Mouse (Mus musculus) cerebellum, adult 2 months (tissue): ENCODE data around the gene Grin2a. TPM values are rescaled to one million over a fixed set of nuclear protein-coding genes. Genes with fewer than 3 reads are reported as not detected.

Source experiments
- DNase-seq, 2 experiments: peaks; one replicate each; pipeline ENCODE4 v3.0.0; 2021
- H3K27ac ChIP-seq: fragments of 200-500 bp; 2 replicates; pipeline ENCODE4 v1.5.1; 2012; ENCODE audit warnings: low read length, control low read depth, inconsistent platforms; ENCODE audit not compliant: insufficient read depth
- H3K27me3 ChIP-seq: fragments of 200-500 bp; 2 replicates; pipeline ENCODE4 v1.6.1; 2012; ENCODE audit warnings: inconsistent platforms, mild to moderate bottlenecking, low read length, moderate library complexity; ENCODE audit not compliant: control insufficient read depth, insufficient read depth
- H3K4me1 ChIP-seq: fragments of 200-500 bp; 2 replicates; pipeline ENCODE4 v1.6.1; 2011; ENCODE audit warnings: low read length; ENCODE audit not compliant: control insufficient read depth, insufficient read depth
- H3K4me3 ChIP-seq: fragments of 200-500 bp; replicated peaks from 2 replicates; pipeline ENCODE3; 2011; ENCODE audit warnings: mild to moderate bottlenecking, low read depth, low read length, control low read depth; ENCODE audit not compliant: insufficient read depth
- CTCF ChIP-seq: fragments of 200-500 bp; IDR thresholded peaks from 2 replicates; pipeline ENCODE4 v1.5.1; 2011; ENCODE audit warnings: low read depth, mild to moderate bottlenecking, control low read depth, low read length, moderate library complexity, borderline replicate concordance; ENCODE audit not compliant: insufficient read depth
- POLR2A ChIP-seq: fragments of 200-500 bp; IDR thresholded peaks from 2 replicates; pipeline ENCODE4 v1.6.1; 2011; ENCODE audit warnings: low read length, control low read depth, borderline replicate concordance; ENCODE audit not compliant: insufficient read depth
- WGBS: fragments of 180-500 bp; shearing (Covaris S2); methylation state at CpG from one replicate; pipeline ENCODE4 v1.1.7; 2018; 5-methylcytosine and 5-hydroxymethylcytosine counted together
- polyA plus RNA-seq: library from polyadenylated mRNA; depleted of rRNA; stranded (reverse); fragments of >200 nt; gene quantifications from 2 replicates; pipeline ENCODE4 v1.2.3, GENCODE M21; 2012

Grin2a gene
- polyA plus RNA-seq, 1 experiment: 17.4 TPM

DNA sequence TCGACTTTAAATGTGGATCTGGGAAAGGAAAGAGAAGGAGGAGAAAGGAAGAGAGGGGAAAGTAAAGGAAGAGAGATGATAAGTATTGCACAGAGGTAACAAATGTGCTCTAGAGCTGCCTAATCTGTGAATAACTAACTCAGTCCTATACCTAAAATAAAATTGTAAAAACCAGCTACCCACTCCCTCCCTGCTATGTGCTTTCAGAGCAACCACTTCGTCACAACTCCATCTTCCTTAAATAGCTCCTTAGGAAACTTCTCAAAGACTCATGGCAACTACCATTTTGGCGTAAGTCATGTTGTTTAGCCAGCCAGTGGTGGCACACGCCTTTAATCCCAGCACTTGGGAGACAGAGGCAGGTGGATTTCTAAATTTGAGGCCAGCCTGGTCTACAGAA is 301.3 kb downstream of the Grin2a start:
- Histone ChIP-seq H3K27me3 (no peaks in the 10 kb centered on the region), H3K27ac (no peak overlapping the region), H3K4me1 (no peaks in the 10 kb centered on the region), H3K4me3 (no peak overlapping the region)
- WGBS: 86% methylated on average over 4 of the region's 4 CpGs
- TF ChIP-seq CTCF: no peak
- TF ChIP-seq POLR2A: no peak
- DNase-seq: no peak

DNA sequence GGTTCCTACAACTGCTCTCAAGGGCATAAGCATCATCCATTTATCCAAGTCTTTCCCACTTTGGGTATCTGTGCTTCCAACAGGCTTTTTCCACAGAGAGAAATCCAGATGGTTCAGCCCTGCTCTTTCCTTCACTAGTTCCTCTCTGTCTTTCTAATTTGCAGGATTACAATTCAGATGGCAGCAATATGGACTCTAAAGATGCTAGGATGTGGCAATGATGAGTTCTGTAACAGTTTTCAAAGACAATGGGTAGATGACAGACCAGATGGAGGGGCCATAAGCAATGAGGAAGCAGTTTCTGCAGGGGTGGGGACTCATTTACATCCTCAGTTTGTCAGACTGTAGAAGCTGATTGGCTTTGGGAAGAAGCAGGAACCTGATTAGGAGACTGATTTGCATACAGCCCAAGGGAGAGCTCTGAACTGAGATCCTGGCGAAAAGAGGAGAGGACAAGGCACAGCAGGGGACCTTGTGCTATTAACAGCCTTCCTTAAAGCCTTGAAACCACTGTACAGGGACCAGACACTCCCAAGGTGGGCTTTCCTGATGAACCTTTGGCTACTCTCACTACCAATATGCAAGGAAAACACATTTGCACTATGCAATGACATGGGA is 306.7 kb downstream of the Grin2a start:
- no peak for TF ChIP-seq CTCF
- no peak for TF ChIP-seq POLR2A
- Histone ChIP-seq H3K4me3 (no peak overlapping the region), H3K4me1 (no peaks in the 10 kb centered on the region; the same call in 1 of the 2 replicates), H3K27me3 (no peaks in the 10 kb centered on the region), H3K27ac (no peak overlapping the region)
- WGBS: 38% methylated on average over 1 of the region's 1 CpGs
- DNase-seq: no peak

DNA sequence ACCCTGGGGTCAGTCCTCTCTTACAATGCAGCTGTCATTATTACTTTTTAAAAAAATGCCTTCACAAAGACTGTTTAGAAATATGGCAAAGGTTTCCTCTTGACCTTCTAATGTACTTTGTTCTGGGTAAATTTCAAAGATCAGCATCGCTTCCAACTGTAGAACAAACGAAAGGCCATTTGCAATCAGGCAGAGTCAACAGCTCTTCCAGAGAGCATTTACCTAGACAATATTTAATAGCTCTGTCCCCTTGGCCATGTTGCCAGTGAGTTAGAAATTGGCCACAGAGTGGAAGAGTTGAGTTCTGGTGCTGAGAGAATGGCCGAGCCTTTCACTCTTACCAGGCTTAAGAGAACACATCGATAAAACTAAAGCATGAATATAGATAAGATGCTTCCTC is 314.8 kb downstream of the Grin2a start:
- no peak for TF ChIP-seq POLR2A
- no peak for TF ChIP-seq CTCF
- Histone ChIP-seq H3K27me3 (no peaks in the 10 kb centered on the region), H3K4me1 (no peaks in the 10 kb centered on the region), H3K4me3 (no peak overlapping the region), H3K27ac (no peak overlapping the region)
- 91% methylated on average over 4 of the region's 4 CpGs for WGBS
- DNase-seq: no peak

GRCm38 (mm10) chr16:9679994-9680393 is 315.4 kb downstream of the Grin2a start:
- WGBS: 72% methylated on average over 5 of the region's 5 CpGs
- no peak for DNase-seq
- no peak overlapping the region for H3K27ac ChIP-seq
- H3K4me3 ChIP-seq: no peak overlapping the region
- no peaks in the 10 kb centered on the region for H3K27me3 ChIP-seq
- no peaks in the 10 kb centered on the region for H3K4me1 ChIP-seq
- TF ChIP-seq CTCF (no peak), POLR2A (no peak)

GRCm38 (mm10) chr16:9678750-9679149 is 316.6 kb downstream of the Grin2a start:
- no peak for TF ChIP-seq CTCF
- TF ChIP-seq POLR2A: no peak
- no peak for DNase-seq
- H3K4me1 ChIP-seq: no peaks in the 10 kb centered on the region
- H3K4me3 ChIP-seq: no peak overlapping the region
- H3K27ac ChIP-seq: no peak overlapping the region
- no peaks in the 10 kb centered on the region for H3K27me3 ChIP-seq
- WGBS: 88% methylated on average over 7 of the region's 7 CpGs

- no peak for TF ChIP-seq CTCF
- TF ChIP-seq POLR2A: no peak
- WGBS: 69% methylated on average over 2 of the region's 2 CpGs
- Histone ChIP-seq H3K4me1 (peaks cover 7% of the 10 kb centered on the region; the same call in 1 of the 2 replicates), H3K27ac (no peak overlapping the region), H3K27me3 (no peaks in the 10 kb centered on the region), H3K4me3 (no peak overlapping the region)
- DNase-seq: no peak
These were observed 323.0 kb downstream of the Grin2a start for GRCm38 (mm10) chr16:9672390-9672789.

- H3K27me3 ChIP-seq: no peaks in the 10 kb centered on the region
- no peak for DNase-seq
- H3K4me3 ChIP-seq: no peak overlapping the region
- TF ChIP-seq POLR2A (no peak), CTCF (no peak)
- H3K4me1 ChIP-seq: peaks cover 7% of the 10 kb centered on the region; the same call in 1 of the 2 replicates
- WGBS: 88% methylated on average over 1 of the region's 1 CpGs
- H3K27ac ChIP-seq: no peak overlapping the region
These were observed 324.1 kb downstream of the Grin2a start for GRCm38 (mm10) chr16:9671222-9671621.

GRCm38 (mm10) chr16:9670750-9671161 is 324.6 kb downstream of the Grin2a start:
- H3K4me1 ChIP-seq: peaks cover 7% of the 10 kb centered on the region; the same call in 1 of the 2 replicates
- no peaks in the 10 kb centered on the region for H3K27me3 ChIP-seq
- no peak overlapping the region for H3K27ac ChIP-seq
- no peak for TF ChIP-seq CTCF
- no peak for TF ChIP-seq POLR2A
- H3K4me3 ChIP-seq: no peak overlapping the region
- 21% methylated on average over 6 of the region's 6 CpGs for WGBS
- DNase-seq: peak in 1 of 2 experiments; percentile 10

DNA sequence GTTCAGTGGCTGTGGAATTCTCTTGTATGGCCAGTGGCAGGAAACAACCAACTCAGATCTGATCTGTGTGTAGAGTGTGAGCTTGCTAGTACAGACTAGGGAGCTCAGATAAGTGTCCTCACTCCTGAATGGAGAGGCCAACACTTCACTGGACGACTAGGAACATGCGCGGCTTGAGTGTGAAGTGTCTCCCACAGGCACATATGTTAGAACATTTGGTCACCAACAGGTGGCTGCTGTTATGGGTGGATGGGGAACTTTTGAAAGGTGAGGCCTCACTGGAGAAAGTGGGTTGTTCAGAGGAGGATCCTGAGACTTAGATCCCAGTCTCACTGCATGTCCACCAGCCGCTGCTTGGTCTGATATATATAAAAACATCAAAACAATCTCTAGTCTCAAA is 329.5 kb downstream of the Grin2a start:
- TF ChIP-seq CTCF: no peak
- no peak for TF ChIP-seq POLR2A
- H3K27ac ChIP-seq: no peak overlapping the region
- DNase-seq: peak; percentile 49 to 68

More for the DNA sequence above, 329.5 kb downstream of the Grin2a start:
- H3K27me3 ChIP-seq: no peaks in the 10 kb centered on the region
- no peak overlapping the region for H3K4me3 ChIP-seq
- H3K4me1 ChIP-seq: peaks cover 4% of the 10 kb centered on the region; the same call in 1 of the 2 replicates
- 34% methylated on average over 4 of the region's 4 CpGs for WGBS
